Mouse (Mus musculus) erythroblast, embryonic 14.5 days (primary cell): Measurements from ENCODE around the gene Car6. TPM values are rescaled to one million over a fixed set of nuclear protein-coding genes. Genes with fewer than 3 reads are reported as not detected.

Experiments
- H3K27me3 ChIP-seq: 2 replicates; pipeline ENCODE4 v1.6.1; 2012; ENCODE audit warnings: inconsistent platforms; ENCODE audit not compliant: control insufficient read depth
- H3K36me3 ChIP-seq: 2 replicates; pipeline ENCODE4 v1.6.1; 2012; ENCODE audit warnings: mild to moderate bottlenecking, inconsistent platforms; ENCODE audit not compliant: control insufficient read depth
- H3K4me1 ChIP-seq: 2 replicates; pipeline ENCODE4 v1.6.1; 2012; ENCODE audit warnings: inconsistent platforms; ENCODE audit not compliant: control insufficient read depth
- H3K4me3 ChIP-seq: replicated peaks from 2 replicates; pipeline ENCODE3; 2012; ENCODE audit warnings: moderate library complexity, mild to moderate bottlenecking, inconsistent platforms
- H3K9me3 ChIP-seq: 2 replicates; pipeline ENCODE4 v1.6.1; 2012; ENCODE audit warnings: low read length, inconsistent platforms, mixed read lengths; ENCODE audit not compliant: control insufficient read depth
- GATA1 ChIP-seq: IDR thresholded peaks from 2 replicates; pipeline ENCODE4 v1.6.1; 2012; ENCODE audit warnings: low read length, inconsistent platforms, mixed read lengths
- TAL1 ChIP-seq: IDR thresholded peaks from 3 replicates; pipeline ENCODE4 v1.6.1; 2012; ENCODE audit warnings: low read length, inconsistent platforms, mixed read lengths
- polyA plus RNA-seq: library from polyadenylated mRNA; stranded (reverse); fragments of >175 nt; gene quantifications from 2 replicates; pipeline ENCODE4 v1.2.3, GENCODE M21; 2012

Car6 gene
- polyA plus RNA-seq, 1 experiment = not detected

DNA sequence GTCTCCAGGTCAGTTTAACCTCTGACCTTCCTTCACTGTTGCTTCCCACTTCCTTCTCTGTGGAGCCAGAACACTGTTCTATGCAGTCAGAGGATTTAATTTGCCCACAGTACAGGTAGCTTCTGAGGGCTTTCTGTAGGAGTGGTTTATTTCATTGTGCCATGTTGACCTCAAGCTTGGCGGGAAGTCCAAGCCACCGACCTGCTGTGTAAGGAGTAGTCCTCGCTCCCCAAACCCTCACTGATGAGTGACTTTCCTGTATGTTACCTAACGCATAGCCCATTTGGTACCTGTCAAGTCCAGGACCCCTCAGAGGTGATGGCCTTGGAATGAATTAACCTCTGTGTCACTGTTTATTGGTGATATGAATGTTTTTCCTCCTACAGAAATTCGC, 38.0 kb upstream of the Car6 start:
- Histone ChIP-seq H3K4me1 (peaks cover 57% of the 10 kb centered on the region), H3K9me3 (no peaks in the 10 kb centered on the region), H3K4me3 (peak overlapping the region; percentile 12), H3K27me3 (no peaks in the 10 kb centered on the region), H3K36me3 (peaks cover 48% of the 10 kb centered on the region)
- TF ChIP-seq GATA1 = no peak
- TF ChIP-seq TAL1 = no peak

GRCm38 (mm10) chr4:150238433-150239086, 37.4 kb upstream of the Car6 start:
- H3K4me1 ChIP-seq = peaks cover 57% of the 10 kb centered on the region
- H3K27me3 ChIP-seq = no peaks in the 10 kb centered on the region
- no peak for TF ChIP-seq TAL1
- no peak for TF ChIP-seq GATA1
- peak overlapping the region; percentile 90 for H3K4me3 ChIP-seq
- H3K9me3 ChIP-seq = no peaks in the 10 kb centered on the region
- peaks cover 43% of the 10 kb centered on the region for H3K36me3 ChIP-seq

GRCm38 (mm10) chr4:150237636-150238361, 36.7 kb upstream of the Car6 start:
- peak overlapping the region; percentile 90 for H3K4me3 ChIP-seq
- peaks cover 57% of the 10 kb centered on the region for H3K4me1 ChIP-seq
- no peaks in the 10 kb centered on the region for H3K27me3 ChIP-seq
- H3K9me3 ChIP-seq = no peaks in the 10 kb centered on the region
- H3K36me3 ChIP-seq = peaks cover 36% of the 10 kb centered on the region
- TF ChIP-seq TAL1 = no peak
- TF ChIP-seq GATA1 = peak; percentile 19; the same call in 1 of the 2 replicates

GRCm38 (mm10) chr4:150236521-150237481, 35.7 kb upstream of the Car6 start, which contains the start of gene Eno1:
Gene Eno1, plus strand, starts transcription at chr4:150236721.
- Histone ChIP-seq H3K4me3 (peak within 1 kb of the TSS; percentile 90), H3K27me3 (peaks cover 4% of the 10 kb centered on the region), H3K9me3 (no peaks in the 10 kb centered on the region), H3K36me3 (peaks cover 26% of the 10 kb centered on the region), H3K4me1 (peaks cover 57% of the 10 kb centered on the region)
- TF ChIP-seq GATA1 = no peak
- no peak for TF ChIP-seq TAL1

- TF ChIP-seq TAL1 = no peak
- no peak for TF ChIP-seq GATA1
- H3K4me3 ChIP-seq = peak overlapping the region; percentile 90
- H3K4me1 ChIP-seq = peaks cover 54% of the 10 kb centered on the region
- H3K27me3 ChIP-seq = peaks cover 8% of the 10 kb centered on the region
- H3K36me3 ChIP-seq = peaks cover 18% of the 10 kb centered on the region
- no peaks in the 10 kb centered on the region for H3K9me3 ChIP-seq
Observed at GRCm38 (mm10) chr4:150236031-150236430, 34.9 kb upstream of the Car6 start.

- no peaks in the 10 kb centered on the region for H3K9me3 ChIP-seq
- H3K27me3 ChIP-seq = peaks cover 12% of the 10 kb centered on the region
- peaks cover 13% of the 10 kb centered on the region for H3K36me3 ChIP-seq
- peaks cover 53% of the 10 kb centered on the region for H3K4me1 ChIP-seq
- TF ChIP-seq TAL1 = no peak
- no peak for TF ChIP-seq GATA1
- H3K4me3 ChIP-seq = no peak overlapping the region
Observed at GRCm38 (mm10) chr4:150235585-150235984, 34.5 kb upstream of the Car6 start.

GRCm38 (mm10) chr4:150234599-150235327, 33.6 kb upstream of the Car6 start:
- peaks cover 12% of the 10 kb centered on the region for H3K27me3 ChIP-seq
- no peak for TF ChIP-seq TAL1
- TF ChIP-seq GATA1 = no peak
- no peak overlapping the region for H3K4me3 ChIP-seq
- peaks cover 8% of the 10 kb centered on the region for H3K36me3 ChIP-seq
- no peaks in the 10 kb centered on the region for H3K9me3 ChIP-seq
- peaks cover 50% of the 10 kb centered on the region for H3K4me1 ChIP-seq

GRCm38 (mm10) chr4:150231871-150232270, 30.7 kb upstream of the Car6 start:
- Histone ChIP-seq H3K27me3 (peaks cover 12% of the 10 kb centered on the region), H3K4me1 (peaks cover 23% of the 10 kb centered on the region), H3K36me3 (no peaks in the 10 kb centered on the region), H3K9me3 (no peaks in the 10 kb centered on the region), H3K4me3 (no peak overlapping the region)
- no peak for TF ChIP-seq GATA1
- TF ChIP-seq TAL1 = no peak
